Mouse (Mus musculus) brain, embryonic 14.5 days (tissue): ENCODE measurements at regions not wholly inside any gene's neighbourhood (a gene's known extent, or its start where the extent isn't known, plus 50 kb on each side); places are given as distances from the start of the nearest gene placed in this dataset.

Source experiments
- CTCF ChIP-seq: fragments of 200-500 bp; IDR thresholded peaks from 2 replicates; pipeline ENCODE4 v1.5.1; 2012; ENCODE audit warnings: inconsistent platforms, mild to moderate bottlenecking, moderate library complexity, borderline replicate concordance; ENCODE audit not compliant: insufficient read depth, insufficient read length; ENCODE audit errors: extremely low read depth
- POLR2A ChIP-seq: fragments of 200-500 bp; IDR thresholded peaks from 2 replicates; pipeline ENCODE4 v1.6.1; 2012; ENCODE audit warnings: mild to moderate bottlenecking, inconsistent platforms, borderline replicate concordance; ENCODE audit not compliant: poor library complexity, insufficient read depth, insufficient read length, severe bottlenecking; ENCODE audit errors: extremely low read depth

- no peak for TF ChIP-seq CTCF
- TF ChIP-seq POLR2A = no peak
Measured at GRCm38 (mm10) chr13:111894804-111895478, 86.1 kb upstream of the Map3k1 start.
